Mouse (Mus musculus): Measurements from ENCODE around the gene Def6.

DNA sequence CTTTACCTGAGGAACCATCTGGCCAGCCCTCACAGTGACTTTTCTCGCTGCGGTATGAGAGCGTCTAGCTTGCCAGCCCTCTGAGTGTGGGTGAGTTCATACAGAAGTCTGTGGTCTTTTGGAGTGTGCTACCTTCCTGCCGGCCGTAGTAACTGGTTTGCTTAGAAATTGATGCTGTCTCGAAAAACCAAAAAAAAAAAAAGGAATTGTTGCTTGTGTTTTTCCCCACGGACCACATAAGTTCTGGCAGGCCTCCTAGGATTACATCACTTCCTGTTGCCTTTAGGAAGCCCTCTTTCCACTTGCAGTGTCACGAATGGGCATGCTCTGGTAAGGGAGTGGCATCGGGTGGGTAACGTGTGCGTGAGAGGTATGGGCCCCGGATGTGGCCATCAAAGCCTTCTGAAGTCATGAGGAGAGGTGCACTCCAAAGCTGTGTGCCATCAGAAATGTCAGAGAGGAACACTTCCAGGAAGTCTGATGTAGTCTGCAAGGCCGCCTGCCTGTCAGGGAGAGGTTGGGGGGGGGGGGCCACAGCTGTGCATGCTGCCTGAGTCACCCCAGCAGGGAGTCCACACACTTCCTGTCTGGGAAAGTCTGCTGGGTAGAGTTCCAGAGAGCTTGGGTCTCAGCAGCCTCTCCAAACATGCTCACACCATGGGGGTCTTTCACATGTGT, 49.2 kb downstream of the Def6 start:
- TF ChIP-seq GATA1 (IDR thresholded peaks at IDR 0.05; ENCODE audit: borderline replicate concordance, low read length) (no peak), FLI1 (IDR thresholded peaks at IDR 0.05; ENCODE audit: low read length) (no peak; the same call in 1 of the 2 replicates)

Data from megakaryocyte, embryonic 14.5 days (primary cell).